Mouse (Mus musculus) left cerebral cortex, postnatal 14 days (tissue): ENCODE measurements around the gene Myl9. TPM values are rescaled to one million over a fixed set of nuclear protein-coding genes. Genes with fewer than 3 reads are reported as not detected.

Experiments
- DNase-seq, 2 experiments: peaks; one replicate each; pipeline ENCODE4 v3.0.0; 2021 to 2022; ENCODE audit warnings: low spot score in 2 of 2, mixed read lengths in 1 of 2
- intact Hi-C: fragments of 180-260 bp; cut with DNase I; formaldehyde crosslinking; loops from one replicate; pipeline ENCODE4 v1.15.1; 2025
- total RNA-seq, 2 experiments: library from RNA; stranded (reverse); gene quantifications; 2 replicates each; pipeline ENCODE4 v1.2.3; 2021

The Myl9 gene
- total RNA-seq, 2 experiments from 2014 or later, result 24.1 to 24.2 TPM

DNA sequence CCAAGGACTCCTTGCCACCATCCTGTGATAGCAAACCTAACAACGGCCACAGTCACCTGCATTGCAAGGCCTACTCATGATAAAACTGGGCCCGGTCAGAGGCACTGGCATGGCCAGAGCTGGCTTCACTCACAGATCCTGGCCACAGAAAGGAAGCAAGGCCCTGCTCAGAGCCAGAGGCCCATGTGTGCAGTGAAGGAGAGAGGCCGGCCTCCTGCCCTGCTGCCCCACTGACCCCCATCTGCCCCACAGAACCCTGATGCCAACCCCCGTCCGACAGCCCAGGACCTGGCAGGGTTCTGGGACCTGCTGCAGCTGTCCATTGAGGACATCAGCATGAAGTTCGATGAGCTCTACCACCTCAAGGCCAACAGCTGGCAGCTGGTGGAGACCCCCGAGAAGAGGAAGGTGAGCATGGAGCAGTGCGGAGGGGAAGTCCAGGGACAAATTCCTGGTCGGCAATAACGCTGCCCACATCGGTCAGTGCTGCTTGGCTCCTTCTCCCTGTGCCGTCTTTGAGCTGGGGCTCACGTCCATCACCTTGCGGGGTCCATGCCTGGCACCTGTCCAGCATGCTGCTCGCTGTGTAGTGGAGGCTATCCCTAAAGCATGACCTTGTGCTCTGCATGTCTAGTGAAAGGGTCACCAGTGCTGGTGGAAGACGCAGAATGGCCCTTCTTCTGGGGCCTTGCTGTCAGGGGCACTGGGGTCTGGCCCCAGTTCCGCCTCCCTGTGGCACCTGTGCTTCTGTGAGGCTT, 13.5 kb upstream of the Myl9 start:
- DNase-seq, result no peak
- intact Hi-C loops, result no loop called here

DNA sequence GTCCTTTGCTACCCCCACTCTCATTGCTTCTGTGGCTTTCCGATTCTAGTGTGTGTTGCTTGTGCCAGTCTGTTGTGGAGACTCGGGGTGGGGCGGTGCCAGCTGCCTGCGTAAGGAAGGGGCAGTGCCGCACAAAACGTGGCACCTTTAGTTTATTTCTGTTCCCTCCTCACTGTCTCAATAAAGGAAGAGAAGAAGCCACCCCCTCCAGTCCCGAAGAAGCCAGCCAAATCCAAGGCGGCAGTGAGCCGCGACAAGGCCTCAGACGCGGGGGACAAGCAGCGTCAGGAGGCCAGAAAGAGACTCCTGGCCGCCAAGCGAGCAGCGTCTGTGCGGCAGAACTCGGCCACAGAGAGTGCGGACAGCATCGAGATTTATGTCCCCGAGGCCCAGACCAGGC, 12.7 kb upstream of the Myl9 start:
- DNase-seq, result no peak
- intact Hi-C loops, result no loop called here

DNA sequence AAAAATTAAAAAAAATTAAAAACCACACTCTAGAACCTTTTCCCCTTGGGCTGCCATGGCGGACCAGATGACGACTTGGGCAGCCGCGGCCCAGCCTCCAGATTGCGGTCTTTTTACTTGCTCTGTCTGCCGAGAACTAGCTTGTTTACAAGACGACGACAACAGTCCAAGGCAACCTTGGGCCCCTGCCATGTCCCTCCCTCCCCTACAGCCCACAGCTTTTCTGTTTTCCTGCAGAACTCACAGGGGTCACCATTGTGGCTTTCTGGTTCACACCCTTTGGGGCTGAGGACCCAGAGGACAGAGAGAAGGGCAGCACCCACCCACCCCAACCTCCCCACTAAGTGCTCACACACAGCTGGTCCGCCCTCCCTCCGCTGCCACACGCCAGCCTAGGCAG, 12.1 kb upstream of the Myl9 start:
- intact Hi-C loops, result no loop called here
- DNase-seq, result no peak

DNA sequence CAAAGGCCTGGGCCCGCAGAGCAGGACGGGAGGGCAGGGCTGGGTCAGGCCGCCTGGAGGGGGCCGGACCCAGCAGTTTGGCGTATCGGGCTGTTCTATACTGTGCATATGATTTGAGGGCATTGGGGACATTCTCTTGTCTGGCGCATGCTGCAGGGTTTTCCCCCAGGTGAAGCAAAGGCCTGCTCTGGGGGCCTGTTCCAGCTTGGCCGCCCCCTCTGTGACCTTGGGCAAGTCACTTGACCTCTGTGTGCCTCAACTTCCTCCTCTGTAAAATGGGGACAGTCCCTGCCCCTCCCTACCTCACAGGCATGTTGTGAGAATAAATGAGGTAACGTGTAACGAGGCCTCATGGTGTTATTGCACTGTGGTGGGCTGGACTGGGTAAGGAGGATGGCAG, 11.2 kb upstream of the Myl9 start:
- intact Hi-C loops, result no loop called here

DNA sequence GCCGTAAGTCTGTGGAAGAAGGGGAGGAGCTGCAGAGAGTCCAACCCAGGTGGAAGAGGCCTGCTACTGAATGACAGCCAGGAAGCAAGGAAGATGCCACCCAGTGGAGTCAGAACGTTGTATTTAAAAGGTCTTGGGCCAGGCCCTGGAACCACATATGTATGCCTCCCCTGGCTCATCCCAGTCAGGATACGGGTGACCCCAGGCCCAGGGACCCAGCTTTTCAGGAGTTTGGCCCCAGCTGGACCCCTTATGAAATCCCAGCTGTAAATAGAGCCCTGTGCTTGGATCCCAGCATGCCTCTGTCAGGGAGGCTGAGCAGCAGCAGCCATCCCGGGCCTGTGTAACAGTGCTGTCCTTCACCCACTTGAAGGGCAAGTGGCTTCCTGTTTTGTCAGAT, 10.5 kb upstream of the Myl9 start:
- intact Hi-C loops, result no loop called here
- no peak for DNase-seq

More for the DNA sequence above, 11.2 kb upstream of the Myl9 start:
- DNase-seq, result no peak

DNA sequence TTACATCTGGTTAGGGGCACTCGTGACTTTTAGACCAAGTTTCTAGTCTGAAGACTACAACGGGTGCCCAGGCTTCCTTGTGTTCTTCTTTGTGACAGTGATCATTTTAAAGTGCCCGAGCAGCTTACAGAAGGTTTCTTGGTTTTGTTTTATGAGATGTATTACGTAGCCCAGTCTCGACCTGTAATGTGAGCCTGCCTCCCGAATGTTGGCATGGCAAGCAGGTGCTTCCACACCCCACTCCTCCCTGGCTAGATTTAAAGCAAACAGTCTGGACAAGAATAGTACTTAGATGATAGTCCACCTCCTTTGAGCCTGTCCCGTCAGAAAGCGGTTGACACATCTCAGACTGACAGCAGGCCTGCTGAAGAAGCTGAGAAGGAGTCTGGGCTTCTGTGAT, 9.6 kb upstream of the Myl9 start:
- intact Hi-C loops, result no loop called here
- DNase-seq, result no peak

DNA sequence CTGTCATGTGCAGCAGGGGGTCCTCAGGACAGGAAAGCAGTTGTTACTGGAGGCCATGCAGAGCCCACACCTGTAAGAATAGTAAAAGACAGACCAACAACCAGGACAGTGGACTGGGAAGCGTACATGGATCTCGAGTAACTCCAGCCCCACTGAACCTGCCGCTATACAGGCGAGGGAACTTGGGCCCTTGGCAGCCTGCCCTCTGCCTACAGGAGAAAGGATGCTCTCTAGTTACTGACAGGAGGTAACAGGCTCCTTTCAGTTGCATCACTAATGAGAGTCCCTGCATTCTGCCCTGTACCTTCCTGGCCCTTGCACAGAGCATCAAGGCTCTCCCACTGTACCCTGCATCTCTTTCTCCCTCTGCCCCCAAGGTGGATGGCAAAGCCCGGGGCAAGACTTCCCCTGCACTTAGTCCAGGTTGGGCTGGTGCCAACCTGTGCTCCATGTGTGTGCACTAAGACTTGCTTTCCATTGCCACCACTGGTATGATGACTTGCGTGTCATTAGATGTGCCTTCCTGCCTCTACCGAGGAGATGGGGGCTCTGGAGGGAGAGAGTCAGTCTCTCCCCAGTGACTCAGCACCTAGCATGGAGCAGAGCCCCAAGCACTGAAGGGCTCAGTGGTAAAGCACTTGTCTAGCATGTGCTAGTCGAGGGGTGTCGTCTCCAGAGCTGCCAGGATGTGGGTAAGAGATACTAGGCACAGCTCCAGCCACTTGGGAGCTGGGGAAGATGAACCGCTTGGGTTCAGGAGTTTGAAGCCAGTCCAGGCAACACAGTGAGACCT, 8.8 kb upstream of the Myl9 start:
- no peak for DNase-seq
- intact Hi-C loops, result no loop called here

DNA sequence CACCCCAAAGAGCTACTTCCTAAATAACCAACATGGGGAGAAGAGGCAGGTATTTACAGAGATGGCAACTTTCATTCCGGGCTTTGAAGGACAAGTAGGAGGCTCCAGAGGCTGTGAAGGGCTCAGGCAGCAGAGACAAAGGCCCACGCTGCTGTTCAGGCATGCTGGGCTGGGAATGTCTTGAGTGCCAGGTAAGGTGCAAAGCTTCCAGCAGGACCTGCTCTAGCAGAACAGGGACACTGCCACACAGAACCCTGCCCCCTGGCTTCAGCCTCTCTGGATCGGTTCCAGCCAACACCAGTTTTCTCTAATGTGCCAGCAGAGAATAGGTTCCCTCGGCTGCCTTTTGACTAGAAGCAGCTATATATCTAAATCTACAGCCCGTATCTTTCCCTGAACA, 8.1 kb upstream of the Myl9 start:
- intact Hi-C loops, result no loop called here
- no peak for DNase-seq

DNA sequence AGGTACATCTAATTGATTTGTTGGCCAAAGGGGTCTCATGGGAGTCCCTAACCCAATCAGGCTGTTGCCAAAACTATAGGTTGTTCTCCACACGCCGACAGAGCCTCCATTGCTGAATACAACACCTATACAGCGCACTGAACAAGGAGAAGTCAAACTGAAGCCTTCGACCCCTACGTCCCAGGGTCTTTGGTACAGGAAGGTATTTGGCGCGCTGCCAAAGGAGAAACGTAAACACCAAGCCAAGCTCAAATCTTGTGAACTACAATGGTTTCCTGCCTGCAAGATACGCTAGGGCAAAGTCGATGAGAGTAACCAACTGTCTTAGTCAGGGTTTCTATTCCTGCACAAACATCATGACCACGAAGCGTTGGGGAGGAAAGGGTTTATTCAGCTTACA, 5.9 kb upstream of the Myl9 start:
- intact Hi-C loops, result no loop called here
- no peak for DNase-seq

DNA sequence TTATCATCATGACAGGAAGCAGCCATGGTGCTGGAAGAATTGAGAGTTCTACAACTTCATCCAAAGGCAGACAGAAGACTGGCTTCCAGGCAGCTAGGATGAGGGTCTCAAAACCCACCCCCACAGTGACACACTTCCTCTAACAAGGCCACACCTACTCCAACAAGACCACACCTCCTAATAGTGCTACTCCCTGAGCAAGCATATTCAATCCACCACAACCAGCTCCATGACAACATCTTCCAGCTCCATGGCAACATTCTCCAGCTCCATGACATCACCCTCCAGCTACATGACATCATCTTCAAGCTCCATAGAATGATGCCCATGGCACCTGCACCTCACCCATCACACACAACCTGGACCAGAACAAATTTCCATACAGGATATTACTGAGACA, 1.8 kb upstream of the Myl9 start:
- no peak for DNase-seq

DNA sequence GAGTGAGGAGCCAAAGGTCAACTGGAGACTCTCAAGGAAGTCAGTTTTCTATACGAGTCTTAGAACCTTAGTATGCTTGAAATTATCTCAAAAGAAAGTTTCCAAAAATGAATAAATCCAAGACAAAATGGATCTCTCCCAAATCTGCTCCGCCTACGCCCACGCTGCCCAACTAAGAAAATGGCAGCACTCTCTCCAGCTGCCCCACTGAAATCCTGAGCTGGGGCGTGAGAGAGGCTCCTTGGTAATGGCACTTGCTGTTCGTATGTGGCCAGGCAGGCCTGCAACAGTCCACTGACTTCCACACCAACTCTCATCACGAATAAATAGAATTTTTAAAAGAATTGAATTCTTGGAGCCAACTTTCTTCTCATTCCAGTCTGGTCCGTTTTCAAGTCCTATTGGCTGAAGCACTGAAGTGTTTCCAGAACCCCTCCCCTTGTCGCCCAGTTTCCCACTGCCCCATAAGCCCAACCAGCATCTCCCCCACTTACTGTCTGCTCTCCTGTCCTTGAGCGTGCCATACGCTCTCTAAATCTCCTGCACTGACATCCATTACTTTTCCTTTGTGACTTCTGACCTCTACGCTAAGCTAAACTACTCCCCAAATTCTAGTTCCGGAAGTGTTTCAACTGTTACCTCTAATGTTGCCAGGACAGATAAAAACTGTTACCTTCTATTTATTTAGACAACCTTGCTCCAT, 1.0 kb upstream of the Myl9 start:
- DNase-seq, result no peak
- intact Hi-C loops, result no loop called here

More for the DNA sequence above, 1.8 kb upstream of the Myl9 start:
- intact Hi-C loops, result no loop called here

DNA sequence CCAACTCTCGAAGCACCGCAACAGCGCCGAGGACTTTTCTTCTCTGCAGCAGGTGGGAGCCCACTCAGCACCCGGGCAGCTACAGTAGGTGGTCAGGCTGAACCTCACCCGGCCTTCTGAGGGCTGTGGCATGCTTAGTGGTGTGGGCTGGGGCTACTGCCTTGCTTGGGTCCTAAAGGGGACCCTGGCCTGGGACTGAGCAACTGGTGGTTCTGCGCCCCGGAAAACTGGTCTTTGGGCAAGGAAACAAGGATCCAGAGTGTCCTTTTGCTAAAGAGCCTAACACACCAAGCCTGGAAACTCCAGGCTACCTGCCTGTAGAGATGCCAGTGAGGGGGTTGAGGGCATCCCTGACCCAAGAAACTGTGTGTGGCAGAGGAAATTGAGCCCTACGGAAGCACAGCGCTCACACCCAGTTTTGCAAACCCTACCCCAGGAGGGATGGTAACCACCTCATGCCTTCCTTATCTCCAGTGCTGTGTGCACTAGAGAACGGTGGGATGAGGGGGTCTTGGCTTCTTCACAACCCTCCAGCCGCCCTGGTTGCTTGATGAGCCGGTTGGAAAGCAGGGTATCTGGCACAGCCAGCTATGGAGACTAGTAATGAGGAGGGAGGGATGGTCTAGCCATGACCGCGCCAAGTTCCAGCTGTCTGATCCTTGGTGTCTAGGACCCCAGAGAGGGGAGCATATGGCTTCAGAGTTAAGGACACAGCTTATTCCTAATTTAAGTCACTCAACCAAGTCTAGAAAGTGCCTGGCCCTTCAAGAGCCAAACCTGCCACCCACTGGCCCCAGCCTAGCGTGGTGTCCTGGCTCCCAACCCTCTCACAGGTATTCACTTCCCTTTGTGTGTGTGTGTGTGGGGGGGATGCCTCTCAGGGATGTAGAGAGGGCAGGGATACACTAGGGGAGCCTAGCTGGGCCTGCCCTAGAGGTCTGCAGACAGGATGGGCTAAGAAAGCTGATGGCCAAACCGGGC, 525 bp downstream of the Myl9 start:
- DNase-seq, result no peak
- intact Hi-C loops, result no loop called here

DNA sequence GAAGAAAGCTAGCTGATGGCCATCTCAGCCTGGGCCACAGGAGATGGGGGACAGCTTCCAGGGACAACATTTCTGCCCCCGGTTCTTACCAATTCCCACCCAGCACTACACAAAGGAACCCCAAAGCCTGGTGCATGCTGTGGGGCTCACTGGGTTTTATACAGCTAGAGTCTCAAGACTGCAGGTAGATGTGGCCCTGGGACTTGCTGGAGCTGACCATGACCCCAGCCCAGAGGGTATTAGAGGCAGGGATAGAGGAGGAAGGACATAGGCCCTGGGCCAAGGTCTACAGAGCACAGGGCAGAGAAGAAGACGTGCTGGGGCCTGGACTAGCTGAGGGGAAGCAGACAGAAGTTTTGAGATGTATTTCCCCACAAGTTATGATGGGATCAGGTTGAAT, 1.7 kb downstream of the Myl9 start:
- DNase-seq, result no peak
- intact Hi-C loops, result no loop called here

DNA sequence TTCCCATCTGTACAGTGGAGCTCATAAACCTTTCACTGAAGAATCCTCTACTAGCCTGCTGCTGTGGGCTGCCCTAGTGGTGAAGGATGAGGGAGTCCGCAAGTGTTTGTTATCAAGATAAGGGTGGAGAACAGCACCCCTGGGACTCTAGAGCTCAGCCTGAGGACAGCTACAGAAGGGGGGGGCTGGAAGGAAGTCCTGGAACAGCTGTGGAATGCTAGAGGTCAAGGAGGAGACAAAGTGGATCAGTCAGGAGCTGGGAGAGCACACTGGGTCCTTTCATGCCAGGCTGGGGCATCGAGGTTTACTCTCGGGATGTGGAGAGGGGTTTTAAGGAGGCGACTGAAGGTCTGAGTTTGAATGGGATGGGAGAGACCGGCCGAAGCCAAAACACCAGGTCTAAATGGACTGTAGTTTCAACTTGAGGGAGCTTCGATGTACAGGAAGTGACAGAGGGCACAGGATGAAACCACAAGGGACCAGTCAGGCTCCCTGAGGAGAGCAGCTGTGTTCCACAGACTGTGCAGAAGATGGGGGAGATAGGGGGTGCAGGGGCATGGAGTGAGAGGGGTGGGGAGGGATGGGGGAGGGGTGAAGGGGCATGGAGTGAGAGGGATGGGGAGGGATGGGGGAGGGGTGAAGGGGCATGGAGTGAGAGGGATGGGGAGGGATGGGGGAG, 2.2 kb downstream of the Myl9 start:
- no peak for DNase-seq
- intact Hi-C loops, result no loop called here

DNA sequence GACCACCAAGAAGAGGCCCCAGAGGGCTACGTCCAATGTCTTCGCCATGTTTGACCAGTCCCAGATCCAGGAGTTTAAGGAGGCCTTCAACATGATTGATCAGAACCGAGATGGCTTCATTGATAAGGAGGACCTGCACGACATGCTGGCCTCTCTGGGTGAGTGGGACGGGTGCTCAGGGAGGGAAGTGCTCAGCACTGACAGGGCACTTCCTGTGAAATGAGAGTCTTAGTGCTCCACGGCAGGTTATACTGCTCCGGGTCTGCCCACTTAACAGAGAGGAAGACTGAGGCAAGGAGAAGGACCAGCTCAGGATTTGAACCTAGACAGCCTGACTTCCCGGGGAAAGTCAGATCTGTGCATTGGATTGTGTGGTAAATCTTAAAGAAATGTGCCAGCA, 3.4 kb downstream of the Myl9 start:
- intact Hi-C loops, result no loop called here
- no peak for DNase-seq

DNA sequence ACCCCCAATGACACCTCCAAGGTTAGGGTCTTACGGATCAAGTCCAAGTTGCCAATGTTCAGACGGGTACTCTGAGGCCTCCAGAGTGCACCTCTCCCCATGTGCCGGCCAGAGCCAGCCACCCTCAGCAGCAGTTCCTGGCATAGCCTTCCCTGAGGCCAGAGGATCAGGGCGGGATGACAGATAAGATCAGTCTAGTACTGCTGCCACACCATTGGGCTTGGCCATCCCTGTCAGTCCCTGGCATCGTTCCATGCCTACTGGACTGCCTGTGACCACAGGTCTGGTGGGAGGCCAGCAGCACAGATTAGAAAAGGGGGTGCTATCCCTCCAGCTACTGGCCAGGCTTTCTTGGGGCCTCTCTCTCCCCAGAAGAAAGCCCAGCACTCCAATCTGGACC, 3.8 kb downstream of the Myl9 start:
- no peak for DNase-seq
- intact Hi-C loops, result no loop called here

DNA sequence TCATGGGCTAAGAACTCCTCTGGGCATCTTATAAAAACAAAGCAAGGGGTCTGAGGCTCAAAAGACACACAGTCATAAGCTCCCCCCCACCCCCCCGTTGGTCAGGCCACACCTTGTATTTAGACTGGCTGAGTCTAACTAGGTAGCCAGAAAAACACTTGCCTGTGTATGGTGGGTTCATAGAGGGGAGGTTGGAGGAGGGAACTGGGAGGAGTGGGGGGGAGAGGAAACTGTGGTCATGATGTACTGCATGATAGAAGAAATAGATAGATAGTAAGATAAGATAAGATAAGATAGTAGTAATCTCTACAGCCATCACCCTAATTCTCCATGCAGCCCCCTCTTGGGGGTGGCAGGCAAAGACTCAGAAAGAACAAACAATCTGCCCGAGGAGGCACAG, 4.3 kb downstream of the Myl9 start:
- intact Hi-C loops, result no loop called here
- no peak for DNase-seq

DNA sequence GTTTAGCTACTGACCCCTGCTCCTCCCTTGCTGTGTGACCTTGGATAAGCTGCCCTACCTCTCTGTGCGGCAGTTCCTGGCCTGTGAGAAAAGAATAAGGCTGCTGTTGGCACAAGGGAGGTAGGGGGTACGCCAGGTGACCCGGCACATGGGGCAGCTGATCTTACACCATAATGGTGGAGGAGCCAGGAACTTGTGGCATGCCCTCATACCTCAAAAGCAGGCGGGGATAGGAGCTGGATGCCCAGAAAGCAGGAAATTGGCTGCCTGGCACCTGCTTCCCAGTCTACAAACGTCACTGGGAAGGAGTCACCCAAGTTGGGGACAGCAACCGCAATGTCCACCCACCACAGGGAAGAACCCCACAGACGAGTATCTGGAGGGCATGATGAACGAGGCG, 4.9 kb downstream of the Myl9 start:
- intact Hi-C loops, result no loop called here
- no peak for DNase-seq

DNA sequence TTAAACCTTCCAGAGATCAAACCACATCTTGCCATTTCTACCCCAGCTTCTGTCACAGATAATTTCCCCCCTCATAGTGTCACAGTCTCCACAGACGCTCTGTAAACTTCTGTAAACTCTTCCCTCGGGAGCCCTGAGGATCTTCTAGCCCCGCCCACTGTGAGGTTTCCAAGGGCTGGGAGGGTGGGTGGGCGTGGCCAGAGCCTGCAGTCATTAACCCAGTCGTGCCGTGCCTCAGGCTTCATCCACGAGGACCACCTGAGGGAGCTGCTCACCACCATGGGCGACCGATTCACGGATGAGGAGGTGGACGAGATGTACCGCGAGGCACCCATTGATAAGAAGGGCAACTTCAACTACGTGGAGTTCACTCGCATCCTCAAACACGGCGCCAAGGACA, 5.5 kb downstream of the Myl9 start:
- intact Hi-C loops, result no loop called here
- no peak for DNase-seq
